Comparison of ENCODE assay signal across 8 mouse cellular contexts in the genomic region with DNA sequence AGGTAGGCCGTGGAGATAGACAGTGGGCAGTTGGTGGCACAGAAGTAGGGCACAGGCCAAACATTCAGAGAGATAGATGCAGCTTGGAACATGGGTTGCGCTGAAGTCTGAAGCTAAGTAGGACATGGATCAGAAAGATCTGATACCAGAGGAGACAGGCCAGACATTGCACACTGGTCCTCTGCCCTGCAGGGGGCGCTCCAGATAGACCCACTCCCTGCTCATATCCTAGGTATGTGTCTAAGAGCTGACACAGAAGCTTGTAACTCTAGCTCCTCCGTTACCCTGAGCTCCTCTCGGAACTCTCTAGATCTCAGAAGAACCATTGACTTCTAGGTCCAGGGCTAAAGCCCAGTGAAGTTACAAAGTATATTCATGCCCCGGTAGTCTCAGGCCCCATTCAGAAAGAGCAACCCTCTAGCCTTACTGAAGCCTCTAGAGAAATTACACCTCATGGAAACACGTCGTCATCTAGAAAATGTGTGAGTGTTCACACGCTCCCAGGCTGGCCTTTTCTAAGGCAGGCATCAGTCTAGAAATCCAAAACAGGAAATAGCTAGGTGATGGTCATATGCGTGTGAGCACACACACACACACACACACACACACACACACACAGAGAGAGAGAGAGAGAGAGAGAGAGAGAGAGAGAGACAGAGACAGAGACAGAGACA.
DNase-seq lines count a peak whose midpoint lies in the region; ATAC-seq and TF ChIP-seq lines count a peak whose summit lies in the region.

No protein-coding gene starts in this region.

- DNase-seq in heart, adult 2 months = no peak
- no peak for DNase-seq in heart, postnatal 10 days
- DNase-seq in 3T3-L1 (ENCODE audit: low read depth, low spot score) (peak; percentile 31), G1E (ENCODE audit: low spot score) (peak; percentile 10)
- DNase-seq in liver, adult 2 months (ENCODE audit: extremely low read depth, low read depth, low spot score) = no peak
- DNase-seq in urinary bladder, postnatal 10 days (ENCODE audit: low spot score) = no peak
- no peak for DNase-seq in spleen, postnatal 36 days (ENCODE audit: low spot score in 2 of 2)
- no peak for DNase-seq in frontal cortex, postnatal 10 days (ENCODE audit: low spot score in 2 of 2)

- no peak for ATAC-seq in G1E (ENCODE audit: extremely low read depth, insufficient number of reproducible peaks, low FRiP score, poor library complexity, severe bottlenecking)

- 70% methylated on average over 10 of the region's 10 CpGs for WGBS in heart, adult 2 months
- 84% methylated on average over 10 of the region's 10 CpGs for whole genome bisulfite sequencing in liver, adult 2 months

- H3K4me3 ChIP-seq in heart, adult 2 months = no peak overlapping the region
- no peak overlapping the region for H3K4me3 ChIP-seq in G1E (ENCODE audit: low read depth, low read length)
- no peak overlapping the region for H3K4me3 ChIP-seq in liver, adult 2 months (ENCODE audit: insufficient read depth, low read depth, low read length)

- TF ChIP-seq POLR2A in heart, adult 2 months (IDR thresholded peaks at IDR 0.05; ENCODE audit: insufficient read depth, low read depth, low read length) = no peak
- no peak for TF ChIP-seq POLR2A in liver, adult 2 months (IDR thresholded peaks at IDR 0.05; ENCODE audit: extremely low read depth, insufficient read depth, low read length)

- TF ChIP-seq EP300 in heart, adult 2 months (IDR thresholded peaks at IDR 0.05; ENCODE audit: insufficient read depth, low read depth, low read length) = no peak

- H3K27me3 ChIP-seq in heart, adult 2 months (ENCODE audit: control insufficient read depth, insufficient read depth, low read length) = no peaks in the 10 kb centered on the region
- peaks cover 14% of the 10 kb centered on the region for H3K27me3 ChIP-seq in G1E (ENCODE audit: insufficient read depth, low read length)
- no peaks in the 10 kb centered on the region for H3K27me3 ChIP-seq in liver, adult 2 months (ENCODE audit: control insufficient read depth, insufficient read depth, low read length)

- H3K79me2 ChIP-seq in heart, adult 2 months (replicated peaks; ENCODE audit: control insufficient read depth, insufficient read depth, low read length) = no peaks in the 10 kb centered on the region
- H3K79me2 ChIP-seq in liver, adult 2 months (ENCODE audit: control insufficient read depth, insufficient read depth, low read length) = no peaks in the 10 kb centered on the region

- intact Hi-C loops in heart, adult 2 months (cut with DNase I) = loop anchor here (10.0 kb wide), 1 partner anchor 474 kb away; no protein-coding TSS in a partner anchor
- intact Hi-C loops in heart, postnatal 10 days (cut with DNase I) = no loop called here

- H3K9me3 ChIP-seq in G1E (replicated peaks) = no peaks in the 10 kb centered on the region

- 0 out of 2 replicates have a peak, but pooled peaks have one; percentile 4 for TF ChIP-seq CTCF in heart, adult 2 months (IDR thresholded peaks at IDR 0.05)
- TF ChIP-seq CTCF in G1E (IDR thresholded peaks at IDR 0.05; ENCODE audit: low read depth, low read length) = peak; percentile 64
- peak; percentile 31; the same call in 1 of the 2 replicates for TF ChIP-seq CTCF in liver, adult 2 months (IDR thresholded peaks at IDR 0.05; ENCODE audit: low read depth, low read length)

- no peaks in the 10 kb centered on the region for H3K36me3 ChIP-seq in heart, adult 2 months (ENCODE audit: control insufficient read depth, insufficient read depth, low read length)
- no peaks in the 10 kb centered on the region for H3K36me3 ChIP-seq in G1E (replicated peaks)
- no peaks in the 10 kb centered on the region for H3K36me3 ChIP-seq in liver, adult 2 months (ENCODE audit: control insufficient read depth, insufficient read depth, low read length)

- H3K4me1 ChIP-seq in heart, adult 2 months (ENCODE audit: control insufficient read depth, insufficient read depth, low read length) = peaks cover 1% of the 10 kb centered on the region; the same call in 1 of the 2 replicates
- H3K4me1 ChIP-seq in G1E (ENCODE audit: insufficient read depth, low read depth, low read length) = peaks cover 26% of the 10 kb centered on the region
- no peaks in the 10 kb centered on the region for H3K4me1 ChIP-seq in liver, adult 2 months (ENCODE audit: control insufficient read depth, insufficient read depth, low read length)

- H3K9ac ChIP-seq in heart, adult 2 months (ENCODE audit: low read depth, low read length) = no peak overlapping the region
- no peak overlapping the region for H3K9ac ChIP-seq in liver, adult 2 months (ENCODE audit: low read depth, low read length)

- H3K27ac ChIP-seq in heart, adult 2 months = no peak overlapping the region
- H3K27ac ChIP-seq in liver, adult 2 months (replicated peaks; ENCODE audit: insufficient read depth, low read depth, low read length) = no peak overlapping the region

Comparison
In these comparisons a context has a peak if more than half of its experiments do, and no peak if none do; other contexts are left out.
1. DNase-seq: peak in 3T3-L1 (single experiment) and G1E (single experiment); none in heart, adult 2 months (0 of 2), heart, postnatal 10 days (0 of 2), liver, adult 2 months (single experiment), urinary bladder, postnatal 10 days (single experiment), spleen, postnatal 36 days (0 of 2) and frontal cortex, postnatal 10 days (0 of 2).
2. CTCF ChIP-seq: peak in every context shown above with its lines; median percentile 64 in G1E; 31 in liver, adult 2 months; 4 in heart, adult 2 months.